Mouse (Mus musculus) heart, postnatal 14 days (tissue): ENCODE measurements around the gene Rnf215. TPM values are rescaled to one million over a fixed set of nuclear protein-coding genes. Genes with fewer than 3 reads are reported as not detected.
"Not testable (repeated sequence)": the region's sequence is repeated elsewhere in the genome, so short reads cannot be mapped to it uniquely, and the experiment has no call there.

Experiments
- DNase-seq, 2 experiments: peaks; one replicate each; pipeline ENCODE4 v3.0.0; 2021 to 2022
- intact Hi-C: fragments of 180-260 bp; cut with DNase I; formaldehyde crosslinking; loops from one replicate; pipeline ENCODE4 v1.15.1; 2025
- total RNA-seq, 2 experiments: library from RNA; stranded (reverse); gene quantifications; 2 replicates each; pipeline ENCODE4 v1.2.3; 2021

Gene Rnf215
- total RNA-seq, 2 experiments from 2014 or later: 14.2 to 20.6 TPM

- no peak for DNase-seq
- intact Hi-C loops: no loop called here
Measured at GRCm38 (mm10) chr11:4112033-4112432, 23.0 kb upstream of the Rnf215 start.

- intact Hi-C loops: no loop called here
- DNase-seq: no peak
Measured at GRCm38 (mm10) chr11:4112861-4113260, 22.1 kb upstream of the Rnf215 start.

GRCm38 (mm10) chr11:4113496-4113895, 21.5 kb upstream of the Rnf215 start:
- DNase-seq: no peak
- intact Hi-C loops: no loop called here

- intact Hi-C loops: no loop called here
- DNase-seq: no peak
Measured at GRCm38 (mm10) chr11:4113970-4114369, 21.0 kb upstream of the Rnf215 start.

- DNase-seq, intact Hi-C loops: not testable (repeated sequence)
Measured at GRCm38 (mm10) chr11:4114541-4114940, 20.5 kb upstream of the Rnf215 start.

GRCm38 (mm10) chr11:4115407-4115806, 19.6 kb upstream of the Rnf215 start:
- DNase-seq: no peak
- intact Hi-C loops: no loop called here

- no peak for DNase-seq
- intact Hi-C loops: no loop called here
Measured at GRCm38 (mm10) chr11:4116458-4117141, 18.4 kb upstream of the Rnf215 start.

- intact Hi-C loops: no loop called here
- DNase-seq: no peak
Measured at GRCm38 (mm10) chr11:4117372-4118071, 17.5 kb upstream of the Rnf215 start.

- DNase-seq: peak; percentile 66 to 73
- intact Hi-C loops: no loop called here
Measured at GRCm38 (mm10) chr11:4118081-4118921, 16.7 kb upstream of the Rnf215 start.

- intact Hi-C loops: no loop called here
- no peak for DNase-seq
Measured at GRCm38 (mm10) chr11:4119635-4120034, 15.4 kb upstream of the Rnf215 start.

- intact Hi-C loops: no loop called here
- no peak for DNase-seq
Measured at GRCm38 (mm10) chr11:4121691-4122090, 13.3 kb upstream of the Rnf215 start.

- intact Hi-C loops: no loop called here
- no peak for DNase-seq
Measured at GRCm38 (mm10) chr11:4122226-4122625, 12.8 kb upstream of the Rnf215 start.

GRCm38 (mm10) chr11:4122742-4123579, 12.0 kb upstream of the Rnf215 start, which contains the start of gene Sec14l2:
TSS of gene Sec14l2 (minus strand) at chr11:4123415.
- no peak for DNase-seq
- intact Hi-C loops: no loop called here

GRCm38 (mm10) chr11:4123922-4124321, 11.1 kb upstream of the Rnf215 start:
- intact Hi-C loops: loop anchor here (2.0 kb wide), 1 partner anchor 29 kb away; the partner anchor contains the start of gene Mtfp1

GRCm38 (mm10) chr11:4127059-4127458, 7.9 kb upstream of the Rnf215 start:
- no peak for DNase-seq
- intact Hi-C loops: no loop called here

More at GRCm38 (mm10) chr11:4123922-4124321, 11.1 kb upstream of the Rnf215 start:
- peak in 1 of 2 experiments; percentile 43 for DNase-seq

- intact Hi-C loops, DNase-seq: not testable (repeated sequence)
Measured at GRCm38 (mm10) chr11:4128461-4128860, 6.5 kb upstream of the Rnf215 start.

- intact Hi-C loops: no loop called here
Measured at GRCm38 (mm10) chr11:4133450-4133849, 1.6 kb upstream of the Rnf215 start.

GRCm38 (mm10) chr11:4134400-4134799, 602 bp upstream of the Rnf215 start:
- DNase-seq: no peak
- intact Hi-C loops: loop anchor here (1.0 to 2.0 kb wide), 2 partner anchors 86 to 288 kb away; no protein-coding TSS in a partner anchor

More at GRCm38 (mm10) chr11:4133450-4133849, 1.6 kb upstream of the Rnf215 start:
- no peak for DNase-seq

- intact Hi-C loops: no loop called here
- DNase-seq: no peak
Measured at GRCm38 (mm10) chr11:4138964-4139363, 4.0 kb downstream of the Rnf215 start.

GRCm38 (mm10) chr11:4141505-4141904, 6.5 kb downstream of the Rnf215 start:
- intact Hi-C loops: no loop called here
- DNase-seq: no peak
